Mouse (Mus musculus) heart, postnatal 10 days (tissue): ENCODE results near the gene A430033K04Rik. TPM values are rescaled to one million over a fixed set of nuclear protein-coding genes. Genes with fewer than 3 reads are reported as not detected.

Source experiments
- DNase-seq, 2 experiments: peaks; one replicate each; pipeline ENCODE4 v3.0.0; 2021
- intact Hi-C: fragments of 180-260 bp; cut with DNase I; formaldehyde crosslinking; loops from one replicate; pipeline ENCODE4 v1.15.1; 2025
- total RNA-seq, 2 experiments: library from RNA; stranded (reverse); gene quantifications; 2 replicates each; pipeline ENCODE4 v1.2.3; 2021

A430033K04Rik gene
- 1 to 10 TPM; 6.2 to 6.3 TPM for total RNA-seq

DNA sequence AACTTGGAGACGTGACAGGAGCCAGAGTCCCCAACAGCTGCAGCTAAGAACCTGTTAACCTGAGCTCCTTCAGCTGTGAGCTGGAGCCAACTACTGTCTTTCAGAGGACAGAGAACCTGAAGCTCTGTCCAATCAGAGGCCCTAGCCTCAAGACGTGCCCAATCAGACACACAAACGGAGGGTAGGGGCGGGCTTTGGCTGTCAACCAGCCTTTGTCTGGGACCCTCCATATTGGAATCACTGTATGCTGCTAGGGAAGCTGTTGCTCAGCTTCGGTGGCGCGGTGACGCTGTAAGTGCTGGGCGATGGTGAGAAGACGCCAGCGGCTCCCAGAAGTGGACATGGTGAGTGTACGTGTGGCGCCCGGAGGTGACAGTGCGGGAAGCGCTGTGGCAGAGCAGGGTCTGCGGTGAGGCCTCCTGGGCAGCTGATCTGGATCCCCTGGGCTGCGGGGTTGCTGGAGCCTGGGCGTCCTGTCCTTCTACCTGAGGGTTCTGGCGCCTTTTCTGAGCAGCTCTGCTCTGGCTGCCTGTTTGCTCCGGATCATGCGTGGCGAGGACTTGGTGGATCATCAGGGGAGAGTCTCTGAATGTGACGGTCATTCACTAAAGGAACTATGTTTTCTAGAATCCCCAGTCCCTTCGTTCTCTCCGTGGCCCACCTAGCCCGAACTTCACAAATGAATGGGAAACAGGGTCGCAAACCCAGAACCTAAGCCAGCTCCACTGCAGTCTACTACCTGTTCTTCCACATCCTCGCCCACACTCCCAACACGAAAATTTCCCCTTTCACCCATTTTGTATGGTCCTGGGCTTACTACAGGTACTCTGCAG, at the start of gene A430033K04Rik:
A430033K04Rik (plus strand) TSS at position 215 of the 833 bp plus-strand sequence.
- DNase-seq, result peak; percentile 97 to 98
- intact Hi-C loops, result no loop called here

DNA sequence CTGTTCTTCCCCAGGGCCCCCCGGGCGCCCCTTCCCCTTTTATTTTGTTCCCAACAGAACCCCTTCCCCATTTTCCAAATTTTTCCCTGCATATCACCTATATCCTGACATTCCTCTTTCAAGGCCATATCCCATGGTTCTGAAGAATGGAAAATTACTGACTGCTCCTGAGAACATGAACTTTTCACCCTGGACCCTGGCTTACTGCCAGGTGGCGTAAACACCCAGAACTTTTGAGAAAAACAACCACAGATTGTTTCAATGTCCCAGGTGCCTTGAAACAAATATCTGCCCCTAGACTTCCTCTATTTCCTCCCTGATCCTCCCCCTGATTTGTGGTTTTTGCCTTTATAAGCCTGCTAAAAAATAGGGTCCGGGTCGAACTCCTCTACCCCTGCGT, 35.3 kb upstream of the A430033K04Rik start:
- DNase-seq, result no peak
- intact Hi-C loops, result no loop called here

DNA sequence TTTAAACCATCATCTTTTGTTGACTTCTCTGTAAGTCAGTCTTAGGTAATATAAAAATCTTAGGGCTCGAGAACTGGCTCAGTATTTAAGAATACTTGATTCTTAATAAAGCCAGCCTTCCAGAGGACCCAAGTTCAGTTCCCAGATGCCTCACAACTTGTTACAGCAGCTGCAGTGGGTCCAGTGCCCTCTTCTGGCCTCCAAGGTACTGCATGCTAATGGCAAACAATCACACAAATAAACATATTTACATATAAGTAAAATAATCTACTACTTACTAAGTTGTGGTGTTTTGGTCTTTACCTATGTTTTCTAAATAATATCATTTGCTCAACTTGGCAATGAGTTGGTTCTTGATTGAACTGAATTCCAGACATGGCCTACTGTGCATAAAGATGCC, 4.3 kb upstream of the A430033K04Rik start:
- DNase-seq, result no peak
- intact Hi-C loops, result loop anchor here (5.0 kb wide), 1 partner anchor 176 kb away; the partner anchor contains the start of gene Zfp157

DNA sequence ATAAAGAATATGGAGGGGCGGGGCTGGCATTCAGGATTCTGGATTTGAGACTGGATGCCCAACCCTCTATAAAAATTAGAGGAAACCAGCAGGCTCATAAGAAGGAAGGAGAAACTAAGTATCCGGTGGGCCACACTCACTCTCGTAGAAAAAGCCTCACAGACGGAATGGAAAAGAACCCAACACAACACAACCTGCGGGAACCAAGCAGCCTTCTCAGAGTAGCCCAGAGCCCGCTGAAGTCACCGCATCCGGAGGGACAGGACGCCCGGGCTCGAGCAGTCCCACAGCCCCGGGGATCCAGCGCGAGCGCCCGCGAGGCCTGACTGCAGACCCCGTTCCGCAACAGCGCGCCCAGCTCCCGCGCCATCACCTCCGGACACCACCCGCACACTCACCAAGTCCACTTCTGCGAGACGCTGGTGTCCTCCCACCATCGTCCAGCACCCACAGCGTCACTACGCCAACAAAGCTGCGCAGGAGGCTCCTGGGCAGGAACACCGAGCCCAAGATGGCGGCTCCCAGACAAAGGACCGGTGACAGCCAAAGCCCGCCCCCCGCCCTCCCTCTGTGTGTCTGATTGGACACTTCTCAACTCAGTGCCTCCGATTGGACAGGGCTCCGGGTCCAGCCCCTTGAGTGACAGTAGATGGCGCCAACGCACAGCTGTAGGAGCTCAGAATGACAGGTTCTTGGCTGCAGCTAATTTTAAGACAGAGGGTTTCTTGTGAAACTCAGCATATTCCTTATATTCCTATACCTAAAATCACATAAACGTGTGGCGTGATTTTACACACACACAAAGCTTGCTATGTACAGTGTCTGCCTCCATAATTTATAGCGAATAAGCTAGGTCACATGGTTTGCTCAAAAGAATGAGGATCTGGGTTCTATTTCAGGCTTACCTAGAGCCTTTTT, 3.2 kb upstream of the A430033K04Rik start, which contains the start of gene Zfp68:
Zfp68 (minus strand) TSS at position 551 of the 918 bp plus-strand sequence.
- DNase-seq, result peak; percentile 95
- intact Hi-C loops, result loop anchor here (5.0 kb wide), 1 partner anchor 177 kb away; the partner anchor contains the start of gene Zfp157

DNA sequence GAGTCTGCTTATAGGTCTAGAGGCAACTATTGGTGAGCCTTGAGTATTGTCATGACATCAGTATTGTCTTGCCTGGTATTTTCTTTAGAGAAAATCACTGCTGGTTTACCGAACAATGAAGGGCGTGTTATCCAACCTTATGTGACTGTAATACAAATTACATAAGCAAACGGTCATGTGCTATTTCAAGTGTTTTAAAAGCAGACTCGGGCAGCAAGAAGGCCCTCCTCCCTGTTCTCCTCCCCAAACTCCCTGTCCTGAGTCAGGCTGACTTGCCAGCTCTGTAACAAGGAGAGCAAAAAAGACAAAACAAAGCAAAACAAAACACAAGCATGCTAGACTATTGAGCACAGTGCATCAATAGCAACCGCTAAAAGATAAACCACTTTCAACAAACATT, 1.8 kb upstream of the A430033K04Rik start:
- DNase-seq, result no peak
- intact Hi-C loops, result no loop called here

DNA sequence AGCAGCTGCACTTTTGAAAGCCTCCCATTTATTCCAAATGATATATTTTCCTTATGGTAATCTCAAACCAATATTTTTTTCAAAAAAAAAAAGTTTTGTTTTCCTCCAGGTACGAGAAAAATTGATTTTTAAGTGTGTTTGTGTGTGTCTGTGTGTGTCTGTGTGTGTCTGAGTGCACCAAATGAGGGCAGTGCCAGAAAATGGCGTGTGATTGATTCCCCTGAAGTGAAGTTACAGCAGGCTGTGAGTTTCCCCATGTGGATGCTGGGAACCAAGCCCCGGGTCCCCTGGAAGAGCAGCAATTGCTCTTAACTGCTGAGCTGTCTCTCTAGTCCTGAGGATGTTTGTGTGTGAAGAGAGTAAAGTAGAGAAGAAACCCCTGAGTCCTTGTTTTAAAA, 818 bp downstream of the A430033K04Rik start:
- no peak for DNase-seq
- intact Hi-C loops, result no loop called here

DNA sequence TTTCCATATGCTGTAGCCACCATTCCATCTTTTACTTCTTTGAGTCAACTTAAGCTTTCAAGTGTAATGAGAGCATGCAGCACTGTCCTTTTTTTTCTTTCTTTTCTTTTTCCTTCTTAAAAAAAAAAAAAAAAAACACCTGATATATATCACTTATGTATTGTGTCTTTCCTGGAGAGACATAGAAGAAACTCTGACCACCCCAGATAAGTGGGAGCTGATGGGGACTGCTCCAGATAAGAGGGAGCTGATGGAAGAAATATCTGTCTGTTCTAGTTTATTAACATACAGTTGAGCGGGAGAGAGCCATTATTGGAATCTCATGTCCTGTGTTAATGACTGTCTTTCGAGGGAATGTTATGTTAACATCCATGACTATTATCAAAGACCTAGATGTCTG, 13.8 kb downstream of the A430033K04Rik start:
- intact Hi-C loops, result no loop called here

DNA sequence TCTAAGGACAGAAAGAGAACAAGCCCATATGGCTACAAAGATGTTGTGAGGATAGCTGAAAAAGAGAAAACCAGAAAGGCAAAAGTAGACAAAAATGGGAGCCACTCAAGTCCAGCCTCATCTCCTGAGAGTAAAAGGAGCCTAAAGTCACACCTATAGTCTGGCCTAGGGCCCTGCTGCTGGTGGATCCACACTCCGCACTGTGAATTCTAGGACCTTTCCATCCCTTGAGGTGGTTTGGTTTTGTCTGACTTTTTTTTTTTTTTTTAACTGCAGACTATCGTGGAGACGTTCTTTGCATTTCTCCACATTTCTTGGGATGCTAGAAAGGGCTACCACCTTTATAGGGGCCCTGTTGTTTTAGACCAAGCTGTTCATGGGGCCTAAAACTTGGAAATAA, 18.4 kb downstream of the A430033K04Rik start:
- intact Hi-C loops, result no loop called here
- no peak for DNase-seq

More for the DNA sequence above, 13.8 kb downstream of the A430033K04Rik start:
- no peak for DNase-seq

DNA sequence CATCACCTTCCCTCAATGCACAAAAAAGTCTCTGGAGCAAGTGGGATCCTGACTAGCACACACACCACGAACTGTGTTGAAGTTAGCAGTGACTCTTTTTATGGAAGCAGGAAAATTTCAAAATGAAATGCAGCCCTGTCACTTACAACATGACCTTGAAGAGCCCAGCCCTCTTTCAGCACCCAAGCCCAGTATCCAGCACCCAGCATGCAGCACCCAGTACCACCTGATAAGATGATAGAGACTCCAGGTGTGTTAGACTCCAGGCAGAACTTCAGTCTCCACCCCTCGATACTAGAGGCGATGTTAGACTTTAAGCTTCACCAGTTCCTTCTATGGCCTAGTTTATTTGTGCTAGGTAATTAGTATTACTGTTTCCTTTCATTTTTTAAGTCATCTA, 19.1 kb downstream of the A430033K04Rik start:
- DNase-seq, result no peak
- intact Hi-C loops, result no loop called here

DNA sequence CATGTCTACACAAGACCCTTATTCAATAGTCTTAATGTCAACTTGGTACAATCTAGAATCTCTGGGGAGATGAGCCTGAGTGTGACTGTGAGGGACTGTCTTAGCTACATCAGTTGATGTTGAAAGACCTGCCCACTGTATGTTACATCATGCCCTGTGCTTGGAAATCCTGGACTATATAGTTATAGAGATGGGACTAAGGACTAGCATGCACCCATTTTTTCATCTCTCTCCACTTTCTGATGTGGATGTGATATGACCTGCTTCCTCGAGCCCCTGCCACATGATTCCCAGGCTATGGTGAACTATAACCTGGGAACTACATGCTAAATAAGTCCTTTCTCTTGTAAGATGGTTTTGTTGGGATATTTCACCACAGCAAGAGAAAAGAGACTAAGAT, 30.3 kb downstream of the A430033K04Rik start:
- DNase-seq, result no peak
- intact Hi-C loops, result no loop called here

DNA sequence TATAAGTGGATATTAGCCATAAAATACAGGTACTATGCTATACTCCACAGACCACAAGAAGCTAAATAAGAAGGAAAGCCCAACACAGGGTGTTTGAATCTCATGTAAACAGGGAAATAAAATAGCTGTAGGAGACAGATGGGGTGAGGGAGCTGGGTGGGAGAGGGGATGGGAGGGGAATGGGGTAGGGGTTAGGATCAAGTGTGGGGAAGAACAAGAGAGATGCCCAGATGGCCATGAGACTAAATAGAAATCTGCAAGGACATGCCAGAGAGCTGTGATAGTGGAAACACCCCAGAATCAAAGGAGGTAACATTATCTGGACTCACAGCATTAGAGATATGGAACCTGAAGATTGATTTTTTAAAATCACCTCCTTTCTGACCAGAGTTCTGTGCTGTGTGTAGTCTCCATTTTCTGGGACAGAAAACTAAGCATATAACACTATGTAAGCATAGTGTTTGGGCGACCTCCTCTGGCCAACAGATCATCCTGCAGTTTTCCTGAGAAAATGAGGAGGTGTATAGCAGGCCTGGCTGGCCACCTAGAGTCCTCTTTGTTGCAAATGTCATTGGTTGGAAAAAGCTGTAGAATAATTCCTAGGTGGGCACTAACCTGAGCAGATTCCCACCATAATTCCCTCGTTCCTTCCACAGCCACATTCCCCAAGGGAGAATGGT, 34.0 kb downstream of the A430033K04Rik start:
- peak; percentile 58 to 72 for DNase-seq
- intact Hi-C loops, result no loop called here

DNA sequence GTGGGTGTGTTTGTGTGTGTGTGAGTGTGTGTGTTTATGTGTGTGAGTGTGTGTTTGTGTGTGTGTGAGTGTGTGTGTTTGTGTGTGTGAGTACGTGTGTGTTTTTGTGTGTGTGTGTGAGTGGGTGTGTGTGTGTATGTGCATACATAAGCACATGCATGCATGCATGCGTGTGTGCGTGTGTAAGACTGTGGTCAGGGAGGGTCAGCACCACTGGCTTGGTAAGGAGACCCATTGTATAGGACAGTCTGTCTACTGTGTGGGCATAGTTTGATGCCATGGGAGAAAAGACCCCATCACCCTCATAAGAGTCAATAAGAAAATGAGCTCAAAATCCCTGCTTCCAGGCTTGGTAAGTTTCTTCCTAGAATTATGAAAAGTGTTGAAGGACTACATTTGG, 34.7 kb downstream of the A430033K04Rik start:
- intact Hi-C loops, result no loop called here
- no peak for DNase-seq

DNA sequence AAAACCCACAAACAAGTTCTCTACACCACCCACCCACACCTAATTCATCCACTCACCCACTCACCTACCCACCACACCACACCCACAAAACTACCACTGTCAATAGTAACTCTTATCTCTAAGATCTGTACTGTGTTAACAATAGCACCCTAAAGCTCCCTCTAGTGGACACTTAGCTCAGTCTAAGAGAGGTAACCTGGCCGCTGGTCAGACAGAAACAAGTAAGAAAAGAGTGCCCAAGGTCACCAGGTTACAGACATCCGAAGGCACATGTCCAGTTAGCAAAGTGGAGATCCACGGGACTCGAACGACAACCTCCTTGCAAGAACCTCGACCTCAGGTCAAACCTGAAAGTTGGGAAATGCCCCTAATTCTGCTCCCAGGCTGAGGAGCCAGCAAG, 35.2 kb downstream of the A430033K04Rik start:
- intact Hi-C loops, result no loop called here
- DNase-seq, result peak; percentile 14 to 41

DNA sequence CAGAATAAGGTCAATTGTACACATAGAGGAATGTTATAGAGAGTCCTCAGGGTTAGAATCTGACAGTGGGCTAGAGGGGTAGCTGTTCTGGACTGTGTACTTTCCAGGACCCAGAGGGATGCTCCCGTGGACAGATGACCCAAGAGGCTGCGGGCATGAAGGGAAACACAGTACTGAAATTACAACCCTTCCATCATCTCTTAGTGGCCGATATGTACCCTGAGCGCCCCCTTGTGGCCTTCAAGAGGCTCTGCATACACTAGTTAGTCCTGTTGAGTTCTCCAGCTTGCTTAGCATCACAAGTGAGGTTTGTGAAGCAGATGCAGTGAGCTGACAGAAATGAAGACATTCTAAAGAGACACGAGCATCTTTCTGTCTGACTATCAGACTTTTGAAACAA, 36.3 kb downstream of the A430033K04Rik start:
- intact Hi-C loops, result no loop called here

DNA sequence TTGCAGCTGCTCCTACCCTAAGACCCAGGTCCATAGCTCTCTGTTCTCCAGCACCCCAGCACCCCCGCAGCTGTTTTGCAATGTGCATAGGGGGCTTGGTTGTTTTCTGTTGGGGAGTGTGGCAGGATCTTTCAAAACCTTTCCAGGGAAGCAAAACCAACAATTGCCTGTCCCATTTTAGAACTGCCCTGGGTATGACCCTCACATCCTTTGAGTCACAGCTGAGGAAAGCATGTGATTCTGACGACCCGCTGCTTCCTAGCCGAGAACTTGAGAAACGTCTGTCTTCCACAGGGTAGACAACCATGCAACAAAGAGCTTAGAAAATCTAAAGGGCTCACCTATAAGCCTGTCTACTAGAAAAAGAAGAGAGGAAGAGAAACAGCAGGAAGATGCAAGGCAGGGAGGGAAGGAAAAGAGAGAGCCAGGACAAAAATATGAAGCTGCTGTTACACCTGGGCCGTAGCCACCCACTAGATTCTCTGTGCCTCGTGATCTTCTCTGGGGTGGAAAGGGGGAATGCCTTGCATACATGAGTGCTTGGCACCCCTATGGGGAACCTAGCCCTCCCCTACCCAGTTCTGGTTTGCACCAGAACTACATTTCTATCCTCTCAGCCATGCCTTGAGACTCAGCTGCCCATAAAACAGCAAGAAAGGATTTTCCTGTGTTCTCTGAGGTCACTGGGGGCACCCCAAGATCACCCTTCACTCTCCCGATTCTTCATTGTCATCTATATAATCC, 60.5 kb downstream of the A430033K04Rik start:
- intact Hi-C loops, result no loop called here
- peak in 1 of 2 experiments; percentile 13 for DNase-seq

More for the DNA sequence above, 36.3 kb downstream of the A430033K04Rik start:
- peak; percentile 35 to 55 for DNase-seq

DNA sequence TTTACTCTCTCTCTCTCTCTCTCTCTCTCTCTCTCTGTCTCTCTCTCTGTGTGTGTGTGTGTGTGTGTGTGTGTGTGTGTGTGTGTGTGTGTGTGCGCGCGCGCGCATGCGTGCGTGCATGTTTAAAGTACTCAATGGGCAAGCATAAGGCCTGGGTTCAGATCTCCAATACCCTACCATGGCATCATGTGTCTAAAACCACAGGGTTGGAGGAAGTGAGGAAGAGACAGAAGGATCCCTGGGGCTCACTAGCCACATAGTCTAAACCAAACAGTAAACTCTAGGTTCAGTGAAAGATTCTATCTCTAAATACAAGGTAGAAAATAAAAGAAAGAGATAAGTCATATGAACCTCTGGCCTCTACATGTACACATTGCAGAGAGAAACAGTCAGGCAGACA, 61.2 kb downstream of the A430033K04Rik start:
- intact Hi-C loops, result no loop called here
- no peak for DNase-seq

DNA sequence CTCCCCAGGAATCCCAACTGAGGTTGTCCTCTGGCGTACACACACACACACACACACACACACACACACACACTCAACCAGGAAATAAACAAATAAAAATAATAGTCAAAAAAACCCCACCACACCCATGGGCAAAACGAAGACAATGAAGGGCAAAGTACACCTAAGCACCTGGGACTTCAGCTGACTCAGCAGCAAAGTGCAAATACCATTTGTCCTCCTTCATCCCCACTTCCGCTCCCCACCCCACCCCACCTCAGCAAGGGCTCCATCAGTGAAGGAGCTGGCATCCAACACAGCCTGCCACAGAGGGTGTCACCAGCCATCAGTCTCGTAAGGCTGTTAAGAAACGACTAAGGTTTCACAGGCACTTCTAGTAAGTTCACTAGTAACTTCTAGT, 64.8 kb downstream of the A430033K04Rik start:
- intact Hi-C loops, result no loop called here
- DNase-seq, result no peak

DNA sequence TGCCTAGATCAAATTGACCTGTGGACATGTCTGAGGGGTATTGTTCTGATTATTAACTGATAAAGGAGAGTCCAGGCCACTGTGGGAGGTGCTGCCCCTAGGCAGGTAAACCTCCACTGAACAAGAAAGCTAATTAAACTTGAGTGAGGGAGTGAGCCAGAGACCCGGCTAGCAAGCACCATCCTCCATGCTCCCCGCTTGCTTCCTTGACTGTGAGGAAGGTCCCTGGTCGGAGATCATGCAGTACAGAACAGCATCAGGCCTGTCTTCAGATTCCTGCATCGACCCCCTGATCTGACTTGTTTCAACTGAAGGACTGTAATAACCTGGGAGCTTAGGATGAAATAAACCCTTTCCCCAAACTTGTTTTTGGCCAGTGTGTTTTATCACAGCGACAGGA, 66.6 kb downstream of the A430033K04Rik start:
- DNase-seq, result no peak
- intact Hi-C loops, result no loop called here

DNA sequence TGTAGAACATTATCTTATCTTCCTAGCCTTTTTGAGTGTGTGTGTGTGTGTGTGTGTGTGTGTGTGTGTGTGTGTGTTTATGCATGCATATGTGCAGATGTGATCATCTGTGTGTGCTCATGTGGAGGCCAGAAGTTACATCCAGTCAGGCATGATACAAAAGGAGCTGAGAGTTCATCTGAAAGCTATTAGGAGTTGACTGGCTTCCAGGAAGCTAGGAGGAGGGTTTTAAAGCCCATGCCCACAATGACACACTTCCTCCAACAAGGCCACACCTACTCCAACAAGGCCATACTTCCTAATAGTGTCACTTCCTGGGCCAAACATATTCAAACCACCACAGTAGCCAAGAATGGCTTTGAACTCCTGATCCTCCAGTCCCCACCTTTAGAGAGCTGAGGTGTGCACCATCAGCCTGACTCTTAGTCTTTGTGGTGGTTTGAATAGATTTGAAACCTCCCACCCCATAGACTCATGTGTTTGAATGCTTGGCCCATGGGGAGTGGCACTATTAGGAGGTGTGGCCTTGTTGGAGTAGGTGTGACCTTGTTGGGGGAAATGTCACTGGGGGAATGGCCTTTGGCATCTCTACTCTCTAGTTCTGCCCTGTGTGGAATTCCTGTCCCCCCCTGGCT, 70.4 kb downstream of the A430033K04Rik start:
- DNase-seq, result no peak
- intact Hi-C loops, result no loop called here

DNA sequence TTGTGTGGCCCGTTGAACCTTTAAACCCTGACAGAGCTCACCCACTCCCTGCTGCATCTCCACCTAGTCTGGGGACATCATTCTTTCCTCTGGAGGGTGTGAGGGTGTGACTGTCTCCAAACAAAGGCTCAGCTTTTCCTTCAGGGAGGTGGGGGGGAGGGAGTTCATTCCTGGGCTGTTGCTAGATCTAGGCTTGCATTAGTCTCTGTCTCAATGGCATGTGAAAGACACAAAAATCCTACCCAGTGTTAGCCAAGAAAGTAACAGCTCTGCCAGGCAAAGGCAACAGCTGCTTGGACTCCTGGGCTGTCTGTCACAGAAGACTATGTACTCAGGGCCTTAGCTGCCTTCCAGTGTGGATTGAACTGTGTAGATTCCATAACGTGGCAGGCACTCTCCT, 71.4 kb downstream of the A430033K04Rik start:
- no peak for DNase-seq
- intact Hi-C loops, result no loop called here
